Mouse (Mus musculus): ENCODE measurements around the gene Mkrn1. TPM values are rescaled to one million over a fixed set of nuclear protein-coding genes. Genes with fewer than 3 reads are reported as not detected.

Mkrn1 gene
- polyA plus RNA-seq (2015; fragmentation: Nextera tagmentation; extraction: Ambion mirVana) = 54.6 and 56.0 TPM in 2 replicates

DNA sequence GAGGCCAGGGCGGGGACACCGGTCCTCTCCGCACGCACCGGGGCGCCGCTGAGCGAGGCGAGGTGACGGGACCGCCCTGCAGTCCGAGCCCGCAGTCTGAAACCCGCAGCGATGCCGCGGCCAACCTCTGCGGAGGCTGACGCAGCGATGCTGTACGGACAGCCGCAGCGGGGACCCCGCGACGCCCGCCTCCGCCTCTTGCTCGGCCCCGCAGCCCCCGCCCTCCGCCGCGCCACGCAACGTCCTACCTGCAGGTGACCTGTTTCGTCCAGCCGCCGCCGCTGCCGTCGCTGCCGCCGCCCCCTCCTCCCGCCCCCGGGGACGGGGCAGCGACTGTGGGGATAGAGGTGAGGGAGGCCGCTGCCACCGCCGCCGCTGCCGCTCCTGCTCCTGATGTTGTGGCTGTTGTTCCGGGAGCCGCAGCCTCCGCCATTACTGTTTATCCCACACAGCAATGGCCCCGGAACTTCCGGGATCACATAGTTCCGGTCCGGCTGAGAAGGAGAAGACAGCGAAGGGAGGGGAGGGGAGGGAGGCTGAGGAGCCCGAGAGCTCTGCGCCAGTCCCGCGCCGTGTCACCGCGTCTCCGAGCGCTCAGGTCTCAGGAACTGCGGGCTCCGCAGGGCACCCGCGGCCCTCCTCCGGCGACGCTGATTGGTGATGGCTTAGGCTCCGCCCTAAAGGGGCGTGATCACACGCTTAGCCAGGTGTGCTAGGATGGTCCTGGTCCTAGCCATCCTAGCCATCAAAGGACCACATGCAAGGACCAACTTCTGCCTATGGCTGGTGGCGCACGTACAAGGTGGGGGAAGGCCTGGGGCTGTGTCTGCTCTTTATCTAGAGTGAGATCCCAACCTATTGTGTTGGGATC lies at the start of gene Mkrn1:
TSS of gene Mkrn1 (minus strand) at position 612 of the 871 bp plus-strand sequence.
- TF ChIP-seq CTCF (IDR thresholded peaks at IDR 0.05; ENCODE audit: low read depth) = no peak
- no peak for TF ChIP-seq EP300 (optimal IDR thresholded peaks at IDR 0.05)
- Histone ChIP-seq H3K4me3 (ENCODE audit: low read depth, low read length) (peak within 1 kb of the TSS; percentile 98), H3K36me3 (ENCODE audit: control insufficient read depth, insufficient read depth, low read length) (no peaks in the 10 kb centered on the region), H3K27me3 (ENCODE audit: control insufficient read depth, insufficient read depth, low read length) (no peaks in the 10 kb centered on the region), H3K4me2 (replicated peaks; ENCODE audit: low read depth) (peak within 1 kb of the TSS; percentile 78), H3K9me3 (ENCODE audit: control insufficient read depth, low read length) (no peaks in the 10 kb centered on the region), H3K9ac (ENCODE audit: low read length) (peak within 1 kb of the TSS; percentile 92), H3K27ac (replicated peaks) (peak within 1 kb of the TSS; percentile 93), H3K4me1 (replicated peaks; ENCODE audit: control insufficient read depth, insufficient read depth) (no peaks in the 10 kb centered on the region)
- under 1% methylated on average over 72 of the region's 82 CpGs for WGBS
- ATAC-seq (ENCODE audit: low FRiP score, low TSS enrichment) (peak; percentile 95), DNase-seq (ENCODE audit: low spot score) (peak; percentile 89)

DNA sequence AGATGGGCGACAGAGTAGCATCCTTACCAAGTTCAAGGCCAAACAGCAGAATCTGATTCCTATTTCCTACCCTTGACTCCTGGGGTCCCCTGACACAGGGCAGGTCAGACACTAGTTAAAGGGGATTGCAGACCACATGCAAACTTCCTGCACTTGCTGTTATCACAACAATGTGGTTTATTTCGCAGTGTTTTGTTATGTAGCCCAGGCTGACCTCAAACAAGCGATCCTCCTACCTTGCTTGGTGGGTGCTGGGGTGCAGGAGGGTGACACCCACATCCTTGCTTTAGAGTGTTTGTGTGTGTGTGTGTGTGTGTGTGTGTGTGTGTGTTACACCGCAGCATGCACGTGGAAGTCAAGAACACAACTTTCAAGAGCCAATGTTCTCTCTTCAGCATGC lies 49.2 kb upstream of the Mkrn1 start:
- Histone ChIP-seq H3K4me3 (ENCODE audit: low read depth, low read length) (no peak overlapping the region), H3K4me1 (replicated peaks; ENCODE audit: control insufficient read depth, insufficient read depth) (no peaks in the 10 kb centered on the region), H3K9ac (ENCODE audit: low read length) (no peak overlapping the region), H3K4me2 (replicated peaks; ENCODE audit: low read depth) (no peak overlapping the region), H3K27me3 (ENCODE audit: control insufficient read depth, insufficient read depth, low read length) (no peaks in the 10 kb centered on the region), H3K9me3 (ENCODE audit: control insufficient read depth, low read length) (no peaks in the 10 kb centered on the region), H3K27ac (replicated peaks) (no peak overlapping the region), H3K36me3 (ENCODE audit: control insufficient read depth, insufficient read depth, low read length) (peaks cover 13% of the 10 kb centered on the region; the same call in 1 of the 2 replicates)
- DNase-seq (ENCODE audit: low spot score) (no peak), ATAC-seq (ENCODE audit: low FRiP score, low TSS enrichment) (no peak)
- TF ChIP-seq EP300 (optimal IDR thresholded peaks at IDR 0.05) (no peak), CTCF (IDR thresholded peaks at IDR 0.05; ENCODE audit: low read depth) (no peak)
- WGBS = 78% methylated on average over 5 of the region's 5 CpGs

DNA sequence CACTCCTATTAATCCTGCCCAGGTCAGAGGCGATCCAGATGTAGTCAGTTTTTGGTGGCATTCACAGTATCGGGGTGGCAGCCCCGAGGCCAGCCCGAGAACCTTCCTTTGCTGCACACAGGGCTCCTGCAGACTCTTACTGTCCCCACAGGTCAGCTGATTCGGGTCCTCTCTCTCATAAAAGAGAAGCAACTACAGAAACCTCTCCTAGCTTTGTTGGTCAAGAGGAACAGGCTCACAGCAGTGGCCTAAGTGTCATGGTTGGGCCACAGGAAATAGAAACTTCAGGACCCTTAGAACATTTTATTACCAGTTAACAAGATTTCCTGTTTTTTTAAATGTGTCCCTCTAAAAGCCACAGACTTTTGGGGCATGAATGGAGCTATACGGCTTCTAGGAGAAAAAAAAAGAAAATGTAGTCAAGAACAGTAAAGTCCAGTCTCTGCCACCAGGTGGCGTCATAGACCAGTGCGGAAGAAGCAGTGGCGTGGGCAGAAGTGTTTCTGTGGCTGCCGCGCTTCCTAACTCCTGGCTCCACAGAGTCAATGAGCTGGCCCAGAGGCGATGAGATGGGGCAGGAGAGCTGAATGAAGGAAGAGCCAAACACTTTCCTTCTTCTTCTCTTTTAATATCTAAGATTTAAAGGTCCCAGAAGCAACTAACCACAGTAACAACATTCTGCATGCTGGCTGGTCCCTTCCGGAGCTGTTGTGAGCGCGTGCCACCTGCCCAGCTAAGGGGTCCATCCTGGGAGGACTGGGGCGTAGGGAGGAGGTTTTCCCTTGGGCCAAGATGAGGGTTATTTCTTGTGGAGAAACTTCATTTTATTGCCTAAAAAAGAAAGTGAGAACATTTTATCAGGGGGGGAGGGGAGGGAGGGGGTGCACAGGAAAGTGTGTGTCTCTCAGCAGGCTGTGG lies 42.6 kb upstream of the Mkrn1 start:
- peak; percentile 86 for DNase-seq (ENCODE audit: low spot score)
- H3K4me2 ChIP-seq (replicated peaks; ENCODE audit: low read depth) = no peak overlapping the region

DNA sequence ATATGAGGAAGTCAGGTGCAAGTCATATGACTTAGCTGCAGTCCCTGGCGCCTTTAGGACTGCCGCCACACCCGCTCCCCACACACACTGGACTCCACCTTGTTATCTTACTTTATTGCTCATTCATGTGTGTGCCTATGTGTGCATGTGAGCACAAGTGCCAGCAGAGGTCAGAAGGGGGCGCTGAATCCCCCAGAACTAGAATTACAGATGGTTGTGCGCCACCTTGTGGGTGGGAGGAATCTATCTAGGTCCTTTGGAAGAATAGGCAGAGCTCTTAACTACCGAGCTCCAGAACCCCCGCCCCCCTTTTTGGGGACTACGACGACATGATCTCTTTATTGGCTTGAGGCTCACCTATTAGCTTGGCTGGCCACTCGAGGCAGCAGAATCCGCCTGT lies 39.8 kb upstream of the Mkrn1 start:
- DNase-seq (ENCODE audit: low spot score) (no peak), ATAC-seq (ENCODE audit: low FRiP score, low TSS enrichment) (no peak)
- Histone ChIP-seq H3K4me3 (ENCODE audit: low read depth, low read length) (no peak overlapping the region), H3K36me3 (ENCODE audit: control insufficient read depth, insufficient read depth, low read length) (0 out of 2 replicates have a peak, but pooled peaks cover 3% of the 10 kb centered on the region), H3K9me3 (ENCODE audit: control insufficient read depth, low read length) (no peaks in the 10 kb centered on the region), H3K27me3 (ENCODE audit: control insufficient read depth, insufficient read depth, low read length) (no peaks in the 10 kb centered on the region), H3K9ac (ENCODE audit: low read length) (no peak overlapping the region), H3K4me1 (replicated peaks; ENCODE audit: control insufficient read depth, insufficient read depth) (no peaks in the 10 kb centered on the region), H3K4me2 (replicated peaks; ENCODE audit: low read depth) (no peak overlapping the region), H3K27ac (replicated peaks) (no peak overlapping the region)
- WGBS = 95% methylated on average over 11 of the region's 11 CpGs
- TF ChIP-seq CTCF (IDR thresholded peaks at IDR 0.05; ENCODE audit: low read depth) (peak; percentile 36), EP300 (optimal IDR thresholded peaks at IDR 0.05) (no peak)

More for the DNA sequence above, 42.6 kb upstream of the Mkrn1 start:
- Histone ChIP-seq H3K4me3 (ENCODE audit: low read depth, low read length) (no peak overlapping the region), H3K9me3 (ENCODE audit: control insufficient read depth, low read length) (no peaks in the 10 kb centered on the region), H3K4me1 (replicated peaks; ENCODE audit: control insufficient read depth, insufficient read depth) (no peaks in the 10 kb centered on the region), H3K27ac (replicated peaks) (no peak overlapping the region), H3K36me3 (ENCODE audit: control insufficient read depth, insufficient read depth, low read length) (peaks cover 3% of the 10 kb centered on the region; the same call in 1 of the 2 replicates), H3K27me3 (ENCODE audit: control insufficient read depth, insufficient read depth, low read length) (no peaks in the 10 kb centered on the region), H3K9ac (ENCODE audit: low read length) (no peak overlapping the region)
- ATAC-seq (ENCODE audit: low FRiP score, low TSS enrichment) = peak; percentile 80
- 51% methylated on average over 16 of the region's 16 CpGs for WGBS
- TF ChIP-seq EP300 (optimal IDR thresholded peaks at IDR 0.05) = no peak
- TF ChIP-seq CTCF (IDR thresholded peaks at IDR 0.05; ENCODE audit: low read depth) = peak; percentile 91

DNA sequence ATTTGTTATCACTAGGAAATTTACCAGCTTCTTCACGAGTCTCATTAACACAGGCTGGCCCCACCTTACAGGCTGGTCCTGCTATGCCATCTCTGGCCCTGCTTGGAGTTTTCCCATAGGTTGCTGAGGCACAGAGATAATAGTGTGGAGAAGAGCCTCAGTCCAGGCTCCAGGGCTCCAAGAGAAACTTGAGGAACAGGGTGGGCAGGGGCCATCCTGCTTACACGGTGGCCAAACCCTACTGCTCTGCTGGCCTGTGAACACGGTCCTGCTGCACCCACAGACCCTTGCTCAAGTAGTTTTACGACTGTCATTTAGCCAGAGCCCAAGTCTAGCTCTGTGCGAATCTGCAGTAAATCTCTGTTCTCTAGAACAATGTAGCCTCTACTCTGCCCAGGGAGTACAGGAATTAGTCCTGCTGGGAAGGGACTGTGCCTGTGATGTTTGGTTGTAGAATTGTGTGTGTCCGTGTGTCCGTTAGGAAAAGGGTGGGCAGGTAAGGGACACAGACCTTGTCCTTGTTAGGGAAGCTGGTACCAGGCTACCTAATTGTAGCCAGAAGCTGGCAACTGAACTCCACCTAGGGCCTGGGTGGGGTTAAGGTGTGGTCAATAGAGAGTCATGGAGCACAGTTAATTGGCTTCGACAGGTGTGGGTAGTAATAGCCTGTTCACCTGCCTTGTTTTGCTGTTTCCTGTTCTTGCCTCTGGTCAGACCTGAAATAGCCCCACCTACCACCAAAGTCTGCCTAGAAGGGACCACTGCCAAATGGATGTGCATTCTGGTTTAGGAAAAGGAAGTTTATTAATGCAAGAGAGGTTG lies 35.3 kb upstream of the Mkrn1 start:
- no peak for TF ChIP-seq CTCF (IDR thresholded peaks at IDR 0.05; ENCODE audit: low read depth)
- TF ChIP-seq EP300 (optimal IDR thresholded peaks at IDR 0.05) = no peak
- WGBS = 66% methylated on average over 8 of the region's 8 CpGs
- Histone ChIP-seq H3K4me3 (ENCODE audit: low read depth, low read length) (no peak overlapping the region), H3K9ac (ENCODE audit: low read length) (no peak overlapping the region), H3K36me3 (ENCODE audit: control insufficient read depth, insufficient read depth, low read length) (no peaks in the 10 kb centered on the region), H3K27ac (replicated peaks) (no peak overlapping the region), H3K4me1 (replicated peaks; ENCODE audit: control insufficient read depth, insufficient read depth) (no peaks in the 10 kb centered on the region), H3K4me2 (replicated peaks; ENCODE audit: low read depth) (no peak overlapping the region), H3K27me3 (ENCODE audit: control insufficient read depth, insufficient read depth, low read length) (no peaks in the 10 kb centered on the region), H3K9me3 (ENCODE audit: control insufficient read depth, low read length) (no peaks in the 10 kb centered on the region)
- ATAC-seq (ENCODE audit: low FRiP score, low TSS enrichment) = no peak
- no peak for DNase-seq (ENCODE audit: low spot score)
